Mouse (Mus musculus) heart, adult 9 months (tissue): ENCODE data around the gene Synj2.

Source experiments
- DNase-seq, 2 experiments: peaks; one replicate each; pipeline ENCODE4 v3.0.0; 2022; ENCODE audit warnings: low spot score in 2 of 2

Synj2 gene

DNA sequence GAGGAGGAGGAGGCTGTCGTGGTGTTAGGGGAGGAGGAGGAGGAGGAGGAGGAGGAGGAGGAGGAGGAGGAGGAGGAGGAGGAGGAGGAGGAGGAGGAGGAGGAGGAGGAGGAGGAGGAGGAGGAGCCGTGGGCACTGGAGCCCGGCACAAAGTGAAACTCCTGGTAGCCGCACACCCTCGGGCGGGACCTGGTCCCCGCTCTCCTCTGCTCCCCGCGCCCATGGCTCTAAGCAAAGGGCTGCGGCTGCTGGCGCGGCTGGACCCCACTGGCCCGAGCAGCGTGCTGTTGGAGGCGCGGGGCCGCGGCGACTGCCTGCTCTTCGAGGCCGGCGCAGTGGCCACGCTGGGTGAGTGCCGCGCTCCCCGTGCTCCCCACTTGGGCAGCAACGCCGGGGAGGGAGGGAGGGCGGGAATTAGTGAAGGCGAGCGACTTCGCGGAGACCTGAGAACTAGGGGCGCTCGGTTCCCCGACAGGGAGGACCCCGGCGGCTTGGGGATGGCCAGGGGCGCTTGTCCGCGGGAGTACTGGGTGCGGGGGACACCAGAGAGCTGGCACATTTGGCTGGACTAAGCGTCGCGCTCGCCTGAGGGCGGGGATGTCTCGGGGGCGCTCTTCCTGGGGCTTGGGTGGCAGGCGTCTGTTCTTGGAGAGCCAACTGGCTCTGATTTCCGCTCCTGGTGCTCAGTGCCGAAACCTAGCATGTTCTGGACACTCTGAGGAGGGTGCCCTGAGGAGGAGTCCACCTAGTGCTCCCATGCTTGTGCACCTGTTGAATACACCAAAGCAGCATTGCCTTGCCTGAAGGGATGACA lies at the start of gene Synj2:
TSS of gene Synj2 (plus strand) at position 51 of the 814 bp plus-strand sequence.
- peak; percentile 50 to 55 for DNase-seq

DNA sequence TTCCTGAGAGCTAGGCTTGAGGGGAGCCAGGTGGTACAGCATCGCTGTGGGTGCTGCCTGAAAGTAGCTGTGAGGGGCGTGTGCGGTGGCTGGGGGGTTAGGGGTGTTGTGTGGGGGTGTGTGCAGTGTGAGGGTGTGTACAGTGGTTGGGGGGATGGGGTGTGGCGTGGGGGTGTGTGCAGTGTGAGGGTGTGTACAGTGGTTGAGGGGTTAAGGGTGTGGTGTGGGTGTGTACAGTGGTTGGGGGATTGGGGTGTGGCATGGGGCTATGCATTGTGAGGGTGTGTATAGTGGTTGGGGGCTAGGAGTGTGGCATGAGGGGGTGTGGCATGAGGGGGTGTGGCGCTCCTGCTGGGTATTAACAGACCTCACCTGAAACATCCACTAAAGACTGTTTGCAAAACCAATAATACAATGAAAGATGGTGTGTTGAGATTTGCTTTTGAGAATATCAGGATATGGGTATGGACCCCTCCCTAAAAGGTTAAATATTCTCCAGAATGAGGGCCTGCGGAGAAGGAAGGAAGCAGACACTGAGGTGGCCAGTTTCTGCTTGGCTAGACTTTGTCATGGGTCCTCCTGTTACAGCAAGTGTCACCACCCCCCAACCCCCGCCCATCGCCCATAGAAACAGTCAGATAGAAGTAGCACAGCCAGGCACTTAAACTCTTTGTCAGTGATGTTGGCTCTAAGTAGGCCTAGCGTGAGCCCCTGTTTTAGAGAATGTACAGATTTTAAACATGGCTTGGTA lies 49.0 kb upstream of the Synj2 start:
- DNase-seq, result no peak

GRCm38 (mm10) chr17:5893092-5893491 lies 48.0 kb upstream of the Synj2 start:
- no peak for DNase-seq

DNA sequence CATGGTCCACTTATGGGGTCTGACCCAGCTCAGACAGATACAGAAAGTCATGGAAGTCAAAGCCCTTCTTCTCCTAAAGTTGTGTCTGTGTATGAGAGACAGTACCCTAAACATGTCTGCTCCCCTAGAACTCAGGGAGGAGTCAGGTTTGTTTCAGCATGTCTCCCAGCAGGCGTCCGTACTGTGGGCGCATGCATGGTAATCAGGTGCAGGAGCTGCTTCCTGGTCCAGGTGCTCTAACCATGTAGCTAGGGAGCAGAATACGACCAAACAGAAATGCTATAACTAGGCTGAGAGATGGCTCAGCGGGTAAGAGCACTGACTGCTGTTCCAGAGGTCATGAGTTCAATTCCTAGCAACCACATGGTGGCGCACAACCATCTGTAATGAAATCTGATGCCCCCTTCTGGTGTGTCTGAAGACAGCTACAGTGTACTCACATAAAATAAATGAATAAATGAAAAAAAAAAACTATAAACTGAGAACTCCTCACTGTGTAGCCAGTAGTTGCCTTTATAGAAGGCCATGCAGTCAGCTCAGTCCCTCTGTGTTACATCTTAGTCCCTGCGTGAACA lies 47.4 kb upstream of the Synj2 start:
- no peak for DNase-seq

- DNase-seq, result no peak
Measured at GRCm38 (mm10) chr17:5896066-5896465, 45.0 kb upstream of the Synj2 start.

DNA sequence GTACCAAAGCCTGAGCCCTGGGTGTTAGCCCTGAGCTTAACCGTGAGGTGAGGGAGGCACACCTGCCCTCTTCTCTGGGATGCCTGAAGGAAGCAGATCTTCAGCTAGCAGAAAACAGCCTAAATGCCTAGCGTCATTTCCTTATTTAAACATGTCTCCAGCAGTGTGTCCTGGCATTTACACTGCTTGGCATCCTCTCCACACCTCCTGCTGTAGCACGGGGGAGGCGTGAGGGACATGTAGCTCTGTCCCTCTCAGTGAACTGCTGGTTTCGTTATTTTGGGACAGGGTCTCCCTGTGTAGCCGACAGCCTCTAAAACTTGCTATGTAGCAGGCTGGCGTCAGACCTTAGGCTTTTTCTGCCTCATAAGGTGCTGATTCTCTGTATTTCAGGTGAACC lies 44.5 kb upstream of the Synj2 start:
- no peak for DNase-seq

DNA sequence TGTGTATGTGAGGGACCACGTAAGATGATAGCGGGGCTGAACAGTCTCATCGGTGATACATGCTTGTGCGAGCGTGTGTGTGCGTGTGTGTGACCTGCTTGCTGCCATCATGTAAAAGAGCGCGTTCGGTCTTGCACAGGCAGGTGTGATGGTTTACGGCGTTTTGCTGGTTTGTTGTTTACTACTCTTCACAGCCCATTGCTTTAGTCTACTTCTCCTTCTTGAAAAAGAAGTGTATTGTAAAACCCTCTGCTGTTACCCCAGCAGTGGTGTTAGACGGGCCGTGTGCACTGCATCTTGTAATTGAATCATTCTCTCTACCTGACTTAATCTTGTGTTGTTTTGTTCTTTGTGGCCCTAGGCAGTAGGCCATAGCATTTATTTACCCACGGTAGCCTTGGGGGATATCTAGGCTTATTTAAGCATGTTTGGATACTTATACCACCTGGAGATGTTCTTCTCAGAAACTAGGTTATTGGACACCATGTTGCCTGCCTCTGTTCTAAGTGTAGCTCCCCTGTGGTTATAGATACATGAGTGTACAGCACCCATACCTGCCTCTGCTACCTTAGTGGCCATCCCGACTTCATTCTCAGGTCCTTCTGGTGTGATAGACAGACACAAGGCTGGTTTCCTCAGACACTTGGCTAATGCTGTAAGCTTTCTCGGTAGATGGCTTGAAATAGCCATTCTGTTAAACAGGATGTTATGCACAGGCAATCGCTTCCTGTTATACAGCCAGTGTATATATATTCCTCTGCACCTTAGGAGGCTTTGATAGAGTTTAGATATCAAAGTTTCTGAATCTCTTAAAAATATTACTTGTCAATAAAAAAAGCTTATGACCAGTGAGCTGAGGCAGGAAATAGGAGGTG lies 43.5 kb upstream of the Synj2 start:
- DNase-seq, result no peak

GRCm38 (mm10) chr17:5899251-5899650 lies 41.8 kb upstream of the Synj2 start:
- DNase-seq, result no peak

GRCm38 (mm10) chr17:5901381-5901780 lies 39.7 kb upstream of the Synj2 start:
- no peak for DNase-seq

GRCm38 (mm10) chr17:5903630-5904301 lies 37.3 kb upstream of the Synj2 start:
- DNase-seq, result no peak

DNA sequence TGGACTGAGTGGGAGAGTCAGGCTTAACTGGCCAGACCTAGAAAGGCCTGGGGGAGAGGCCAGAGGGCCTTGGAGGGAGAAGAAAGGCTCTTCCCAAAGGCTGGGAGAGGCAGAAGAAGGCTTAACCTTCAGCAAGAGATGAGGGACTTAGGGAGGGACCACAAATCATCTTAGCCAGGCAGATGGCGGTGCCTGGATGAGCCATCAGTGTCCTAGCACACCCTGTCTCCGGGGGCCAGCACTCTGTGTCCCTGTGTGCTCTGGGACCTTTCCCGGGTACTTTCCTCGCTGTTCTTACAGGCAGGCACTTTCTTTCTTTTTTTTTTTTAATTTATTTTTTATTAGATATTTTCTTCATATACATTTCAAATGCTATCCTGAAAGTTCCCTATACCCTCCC lies 31.4 kb upstream of the Synj2 start:
- no peak for DNase-seq

DNA sequence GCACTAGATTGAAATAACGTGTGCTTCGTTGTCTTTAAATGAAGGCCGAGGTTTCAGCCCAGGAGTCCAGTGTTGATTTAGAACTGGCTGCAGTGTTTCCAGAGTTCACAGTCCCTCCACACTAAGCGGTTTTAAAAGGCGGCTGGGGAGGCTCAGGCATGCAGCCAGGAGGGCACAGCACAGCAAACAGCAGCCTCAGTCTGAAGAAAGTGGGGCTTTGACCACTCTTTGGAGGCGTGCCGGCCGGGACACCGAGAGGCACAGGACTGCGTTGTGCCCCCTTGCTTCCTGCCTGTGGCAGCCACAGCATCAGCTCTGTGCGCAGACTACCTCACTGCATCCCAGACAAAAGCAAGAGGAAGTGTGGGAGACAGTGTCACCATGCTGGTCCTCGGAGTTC lies 29.5 kb upstream of the Synj2 start:
- DNase-seq, result no peak

DNA sequence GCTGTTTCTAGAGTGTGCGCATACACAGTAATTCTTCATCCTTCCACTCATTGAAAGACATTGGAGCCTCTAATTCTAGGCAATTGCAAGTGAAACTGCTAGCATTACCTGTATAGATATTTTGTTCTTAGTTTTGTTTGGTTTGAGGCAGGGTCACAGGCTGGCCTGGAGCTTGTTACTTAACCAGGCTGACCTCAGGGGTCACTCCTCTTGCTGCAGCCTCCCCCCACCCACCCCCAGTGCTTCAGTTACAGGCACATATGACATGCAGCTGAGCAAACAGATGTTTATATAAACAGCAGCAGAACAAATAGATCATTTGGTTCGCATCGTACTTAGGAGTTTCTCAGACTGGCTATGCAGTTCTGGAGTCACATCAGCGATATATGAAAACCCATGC lies 28.3 kb upstream of the Synj2 start:
- DNase-seq, result no peak

- peak; percentile 29 to 54 for DNase-seq
Measured at GRCm38 (mm10) chr17:5914217-5914616, 26.9 kb upstream of the Synj2 start.

DNA sequence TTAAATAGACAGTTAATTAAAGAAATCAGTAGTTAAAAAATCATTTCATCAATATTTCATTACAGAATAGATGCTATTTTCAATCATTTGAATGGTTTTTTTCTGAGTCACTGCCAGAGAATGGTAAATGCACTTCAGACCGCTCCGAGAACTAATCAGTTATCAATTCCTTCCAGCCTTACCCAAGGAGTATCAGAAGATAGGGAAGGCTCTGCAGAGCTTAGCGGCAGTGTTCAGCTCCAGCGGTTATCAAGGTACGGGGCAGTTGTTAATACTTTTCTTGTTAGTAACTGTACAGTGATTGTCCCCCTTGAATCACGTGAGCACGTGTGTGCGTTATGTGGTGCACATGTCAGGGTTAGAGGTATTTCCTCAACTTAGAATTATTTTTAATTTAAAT lies 19.1 kb upstream of the Synj2 start:
- no peak for DNase-seq

- DNase-seq, result no peak
Measured at GRCm38 (mm10) chr17:5923281-5923680, 17.8 kb upstream of the Synj2 start.

GRCm38 (mm10) chr17:5924238-5924637 lies 16.8 kb upstream of the Synj2 start:
- no peak for DNase-seq

DNA sequence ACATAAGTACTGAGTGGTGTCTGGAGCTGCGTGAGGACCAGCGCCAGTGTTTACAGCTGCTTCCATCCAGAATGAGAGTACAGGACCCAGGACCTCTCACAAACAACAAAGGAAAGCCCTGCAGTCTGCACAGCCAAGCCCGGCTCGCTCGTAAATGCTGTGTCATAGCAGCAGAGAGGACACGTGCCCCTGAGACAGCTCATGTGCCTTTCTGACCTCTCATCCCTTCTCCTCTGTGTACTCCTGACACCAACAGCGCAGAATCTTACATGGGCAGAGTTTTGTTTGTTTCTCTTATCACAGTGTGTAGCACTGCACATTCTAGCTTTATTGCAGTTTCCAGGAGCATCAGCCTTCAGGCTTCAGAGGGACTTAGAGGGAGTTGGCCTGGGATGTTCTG lies 14.4 kb upstream of the Synj2 start:
- no peak for DNase-seq

GRCm38 (mm10) chr17:5929031-5929430 lies 12.0 kb upstream of the Synj2 start:
- no peak for DNase-seq

- no peak for DNase-seq
Measured at GRCm38 (mm10) chr17:5932161-5932560, 8.9 kb upstream of the Synj2 start.
